Mouse (Mus musculus) ovary, postnatal 14 days (tissue): ENCODE measurements around the gene Ipo9.
"Not testable (repeated sequence)": the region's sequence is repeated elsewhere in the genome, so short reads cannot be mapped to it uniquely, and the experiment has no call there.

ENCODE experiments used
- DNase-seq: peaks from one replicate; pipeline ENCODE4 v3.0.0; 2022; ENCODE audit warnings: low spot score

The Ipo9 gene

GRCm38 (mm10) chr1:135427390-135427789, 2.9 kb downstream of the Ipo9 start:
- no peak for DNase-seq

GRCm38 (mm10) chr1:135426645-135427044, 3.7 kb downstream of the Ipo9 start:
- DNase-seq, result no peak

GRCm38 (mm10) chr1:135422772-135423171, 7.5 kb downstream of the Ipo9 start:
- DNase-seq, result no peak

GRCm38 (mm10) chr1:135413996-135414395, 16.3 kb downstream of the Ipo9 start:
- DNase-seq, result no peak

- no peak for DNase-seq
Observed at GRCm38 (mm10) chr1:135412130-135412529, 18.2 kb downstream of the Ipo9 start.

GRCm38 (mm10) chr1:135410967-135411366, 19.3 kb downstream of the Ipo9 start:
- no peak for DNase-seq

- DNase-seq, result no peak
Observed at GRCm38 (mm10) chr1:135408973-135409372, 21.3 kb downstream of the Ipo9 start.

GRCm38 (mm10) chr1:135405356-135405755, 24.9 kb downstream of the Ipo9 start:
- no peak for DNase-seq

GRCm38 (mm10) chr1:135401452-135402110, 28.7 kb downstream of the Ipo9 start:
- no peak for DNase-seq

- DNase-seq, result no peak
Observed at GRCm38 (mm10) chr1:135399466-135399865, 30.8 kb downstream of the Ipo9 start.

- no peak for DNase-seq
Observed at GRCm38 (mm10) chr1:135385161-135385560, 45.1 kb downstream of the Ipo9 start.

- no peak for DNase-seq
Observed at GRCm38 (mm10) chr1:135384171-135384570, 46.1 kb downstream of the Ipo9 start.

GRCm38 (mm10) chr1:135381560-135381959, 48.7 kb downstream of the Ipo9 start:
- DNase-seq, result not testable (repeated sequence)

- no peak for DNase-seq
Observed at GRCm38 (mm10) chr1:135380071-135380991, 50.0 kb downstream of the Ipo9 start.

GRCm38 (mm10) chr1:135379048-135379447, 51.3 kb downstream of the Ipo9 start:
- no peak for DNase-seq

GRCm38 (mm10) chr1:135378576-135378975, 51.7 kb downstream of the Ipo9 start:
- no peak for DNase-seq

GRCm38 (mm10) chr1:135374868-135375581, 55.3 kb downstream of the Ipo9 start, which contains the start of gene Shisa4:
Gene Shisa4, minus strand, starts transcription at chr1:135375237.
- peak; percentile 58 for DNase-seq

- DNase-seq, result no peak
Observed at GRCm38 (mm10) chr1:135374175-135374867, 56.0 kb downstream of the Ipo9 start.

- DNase-seq, result no peak
Observed at GRCm38 (mm10) chr1:135373171-135373677, 57.1 kb downstream of the Ipo9 start.

GRCm38 (mm10) chr1:135369415-135369814, 60.9 kb downstream of the Ipo9 start:
- DNase-seq, result no peak

GRCm38 (mm10) chr1:135368982-135369381, 61.3 kb downstream of the Ipo9 start:
- peak; percentile 57 for DNase-seq

- peak; percentile 79 for DNase-seq
Observed at GRCm38 (mm10) chr1:135368245-135368644, 62.1 kb downstream of the Ipo9 start.
